13 mouse cellular contexts compared by ENCODE assay signal in the genomic region with DNA sequence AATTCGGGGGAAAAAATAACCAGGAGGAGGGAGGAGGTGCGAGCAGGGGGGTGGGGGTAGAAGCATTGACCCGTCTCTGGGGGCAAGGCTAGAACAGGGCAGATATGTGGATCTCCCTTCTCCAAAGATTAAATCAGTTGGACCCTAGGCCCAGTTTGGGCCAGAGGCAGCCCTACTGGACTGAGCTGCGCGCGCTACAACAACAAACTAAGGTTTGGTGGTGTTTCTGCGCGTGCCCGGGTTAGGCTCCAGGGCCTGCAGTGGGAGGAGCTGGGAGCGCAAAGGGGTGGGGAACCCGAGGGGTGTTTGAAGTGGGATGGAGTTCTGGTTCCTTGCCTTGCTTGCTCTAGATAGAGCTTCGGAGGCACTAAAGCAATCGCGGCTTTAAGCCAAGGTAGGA. TPM values are rescaled to one million over a fixed set of nuclear protein-coding genes. Genes with fewer than 3 reads are reported as not detected.
A peak's percentile ranks its signal among the peaks of the same experiment; 100 is the strongest.
DNase-seq lines count a peak whose midpoint lies in the region; ATAC-seq lines count a peak whose summit lies in the region.
"Had no signal": no experiment of that assay in that cellular context is flagged by ENCODE, and none has a peak within 500 bp of the region (broad histone marks: within the 10 kb centered on the region; RNA-seq: fewer than 3 reads in every experiment).

No protein-coding gene starts in this region.

- H3K4me3 ChIP-seq in heart, embryonic 16.5 days (ENCODE audit: low read length) = 0 out of 2 replicates have a peak overlapping the region, but pooled peaks have one; percentile 3
- H3K4me3 ChIP-seq in limb, embryonic 11.5 days (ENCODE audit: low read depth, low read length) = no peak overlapping the region

- H3K4me1 ChIP-seq in heart, embryonic 16.5 days (ENCODE audit: control insufficient read depth, insufficient read depth, low read length) = peaks cover 3% of the 10 kb centered on the region; the same call in 1 of the 2 replicates
- H3K4me1 ChIP-seq in limb, embryonic 11.5 days (ENCODE audit: control insufficient read depth, insufficient read depth, low read length) = peaks cover 14% of the 10 kb centered on the region; the same call in 1 of the 2 replicates

- H3K27me3 ChIP-seq in heart, embryonic 16.5 days (ENCODE audit: control insufficient read depth, insufficient read depth, low read length) = peaks cover 88% of the 10 kb centered on the region
- H3K27me3 ChIP-seq in limb, embryonic 11.5 days (ENCODE audit: control insufficient read depth, insufficient read depth, low read length) = peaks cover 95% of the 10 kb centered on the region

- no peak for DNase-seq in heart, postnatal 10 days
- peak; percentile 83 for DNase-seq in embryo, embryonic 9.5 days (ENCODE audit: extremely low spot score)
- peak; percentile 75 for DNase-seq in limb, embryonic 11.5 days (ENCODE audit: low spot score)
- DNase-seq in retina, embryonic 14.5 days (ENCODE audit: low spot score) = peak; percentile 34
- DNase-seq in ovary, adult 18-20 months (ENCODE audit: low spot score) = no peak
- DNase-seq in right cerebral cortex, adult 2 months (ENCODE audit: low spot score in 2 of 2) = no peak
- no peak for DNase-seq in ovary, postnatal 14 days (ENCODE audit: low spot score)
- DNase-seq: cerebellum, postnatal 25 days had no signal

- H3K9ac ChIP-seq in heart, embryonic 16.5 days (ENCODE audit: low read length) = no peak overlapping the region
- no peak overlapping the region for H3K9ac ChIP-seq in limb, embryonic 11.5 days (ENCODE audit: low read length)

- H3K4me2 ChIP-seq in heart, embryonic 16.5 days (ENCODE audit: low read depth, low read length) = no peak overlapping the region
- H3K4me2 ChIP-seq in limb, embryonic 11.5 days (ENCODE audit: low read depth, severe bottlenecking) = no peak overlapping the region

- WGBS in heart, embryonic 16.5 days = under 1% methylated on average over 14 of the region's 14 CpGs
- WGBS in limb, embryonic 11.5 days = 0% methylated on average over 14 of the region's 14 CpGs

- no peaks in the 10 kb centered on the region for H3K36me3 ChIP-seq in heart, embryonic 16.5 days (ENCODE audit: control insufficient read depth, insufficient read depth)
- no peaks in the 10 kb centered on the region for H3K36me3 ChIP-seq in limb, embryonic 11.5 days (ENCODE audit: control insufficient read depth, insufficient read depth, low read length)

- ATAC-seq in heart, embryonic 16.5 days (replicated peaks; ENCODE audit: extremely low read depth, insufficient read depth, low FRiP score) = no peak
- ATAC-seq in limb, embryonic 11.5 days (ENCODE audit: insufficient number of reproducible peaks, low FRiP score, low TSS enrichment, low read depth) = 0 out of 2 replicates have a peak, but pooled peaks have one; percentile 9
- ATAC-seq: CD4-positive, CD25-positive, alpha-beta regulatory T cell, adult 4 months; lung, postnatal 0 days had no signal

- H3K27ac ChIP-seq in heart, embryonic 16.5 days (ENCODE audit: low read length) = no peak overlapping the region
- no peak overlapping the region for H3K27ac ChIP-seq in limb, embryonic 11.5 days (replicated peaks; ENCODE audit: low read depth, low read length)

- intact Hi-C loops in heart, postnatal 10 days (cut with DNase I) = no loop called here

- no peaks in the 10 kb centered on the region for H3K9me3 ChIP-seq in heart, embryonic 16.5 days (replicated peaks; ENCODE audit: control insufficient read depth, low read length)
- H3K9me3 ChIP-seq in limb, embryonic 11.5 days (ENCODE audit: control insufficient read depth, low read length) = no peaks in the 10 kb centered on the region

RNA-seq across cellular contexts. Expression of a gene that starts 2.0 kb away (rescaled TPM):
- not detected in 2 replicates for polyA plus RNA-seq in heart, embryonic 16.5 days (2015; fragmentation: Nextera tagmentation; extraction: Ambion mirVana)
- total RNA-seq in heart, postnatal 10 days (2021) = not detected
- polyA plus RNA-seq in limb, embryonic 11.5 days (2014; fragmentation: Nextera tagmentation; extraction: Ambion mirVana) = 0.06 and 0.09 TPM in 2 replicates
- total RNA-seq: hematopoietic stem cell, adult 5-6 weeks had no signal
- polyA plus RNA-seq: CD4-positive, CD25-positive, alpha-beta regulatory T cell, adult 4 months; lung, postnatal 0 days; stomach, embryonic 14.5 days had no signal

Comparison
In these comparisons a context has a peak if more than half of its experiments do, and no peak if none do; other contexts are left out.
1. DNase-seq: peak in embryo, embryonic 9.5 days (single experiment), limb, embryonic 11.5 days (single experiment) and retina, embryonic 14.5 days (single experiment); none in heart, postnatal 10 days (0 of 2), ovary, adult 18-20 months (single experiment), right cerebral cortex, adult 2 months (0 of 2) and ovary, postnatal 14 days (single experiment).